Mouse (Mus musculus): ENCODE data around the gene Naaa. TPM values are rescaled to one million over a fixed set of nuclear protein-coding genes. Genes with fewer than 3 reads are reported as not detected.

The Naaa gene
- 2.9 and 4.1 TPM in 2 replicates for polyA plus RNA-seq (2014; fragmentation: Nextera tagmentation; extraction: Ambion mirVana)

GRCm38 (mm10) chr5:92277437-92278394 is at the start of gene Naaa:
Gene Naaa, minus strand, starts transcription at chr5:92278170.
- Histone ChIP-seq H3K9ac (replicated peaks; ENCODE audit: low read length) (peak within 1 kb of the TSS; percentile 49), H3K4me1 (ENCODE audit: control insufficient read depth, insufficient read depth, low read length) (no peaks in the 10 kb centered on the region), H3K9me3 (replicated peaks; ENCODE audit: control insufficient read depth, low read length) (no peaks in the 10 kb centered on the region), H3K4me3 (ENCODE audit: low read depth, low read length) (peak within 1 kb of the TSS; percentile 70), H3K27ac (replicated peaks; ENCODE audit: low read depth, low read length) (no peak within 1 kb of the TSS), H3K36me3 (replicated peaks; ENCODE audit: control insufficient read depth, insufficient read depth, low read depth, low read length) (no peaks in the 10 kb centered on the region), H3K4me2 (ENCODE audit: low read depth, low read length) (peak within 1 kb of the TSS; percentile 84), H3K27me3 (ENCODE audit: control insufficient read depth, insufficient read depth, low read length) (no peaks in the 10 kb centered on the region)
- 3% methylated on average over 51 of the region's 54 CpGs for WGBS
- ATAC-seq (replicated peaks; ENCODE audit: insufficient number of reproducible peaks, low FRiP score, low TSS enrichment, low read depth): peak; percentile 90
- DNase-seq (ENCODE audit: low spot score): peak; percentile 75

- Histone ChIP-seq H3K4me2 (ENCODE audit: low read depth, low read length) (no peak overlapping the region), H3K27me3 (ENCODE audit: control insufficient read depth, insufficient read depth, low read length) (no peaks in the 10 kb centered on the region), H3K4me3 (ENCODE audit: low read depth, low read length) (no peak overlapping the region), H3K9me3 (replicated peaks; ENCODE audit: control insufficient read depth, low read length) (no peaks in the 10 kb centered on the region), H3K36me3 (replicated peaks; ENCODE audit: control insufficient read depth, insufficient read depth, low read depth, low read length) (no peaks in the 10 kb centered on the region), H3K4me1 (ENCODE audit: control insufficient read depth, insufficient read depth, low read length) (no peaks in the 10 kb centered on the region), H3K27ac (replicated peaks; ENCODE audit: low read depth, low read length) (no peak overlapping the region), H3K9ac (replicated peaks; ENCODE audit: low read length) (no peak overlapping the region)
- ATAC-seq (replicated peaks; ENCODE audit: insufficient number of reproducible peaks, low FRiP score, low TSS enrichment, low read depth) (no peak), DNase-seq (ENCODE audit: low spot score) (no peak)
- 83% methylated on average over 6 of the region's 6 CpGs for WGBS
Observed at GRCm38 (mm10) chr5:92327367-92327766, 49.4 kb upstream of the Naaa start.

GRCm38 (mm10) chr5:92323264-92323663 is 45.3 kb upstream of the Naaa start:
- Histone ChIP-seq H3K27ac (replicated peaks; ENCODE audit: low read depth, low read length) (no peak overlapping the region), H3K9me3 (replicated peaks; ENCODE audit: control insufficient read depth, low read length) (no peaks in the 10 kb centered on the region)

DNA sequence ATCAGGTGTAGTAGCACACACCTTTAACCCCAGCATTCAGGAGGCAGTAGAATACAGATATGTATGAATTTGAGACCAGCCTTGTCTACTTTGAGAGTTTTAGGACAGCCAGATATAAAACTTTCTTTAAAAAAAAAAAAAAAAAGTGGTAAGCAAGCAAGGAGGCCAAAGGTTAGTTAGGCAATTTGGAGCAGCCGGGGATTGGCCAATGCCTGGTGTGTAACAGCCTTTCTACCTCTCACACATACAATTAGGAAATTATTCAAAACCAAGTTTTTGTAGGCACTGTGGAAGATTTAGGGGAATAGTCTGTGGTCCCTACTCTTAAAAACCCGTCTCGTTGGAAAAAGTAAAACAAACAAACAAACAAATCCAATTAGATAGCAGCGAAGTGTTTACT is 44.6 kb upstream of the Naaa start:
- H3K27me3 ChIP-seq (ENCODE audit: control insufficient read depth, insufficient read depth, low read length): no peaks in the 10 kb centered on the region
- no peak overlapping the region for H3K27ac ChIP-seq (replicated peaks; ENCODE audit: low read depth, low read length)
- no peaks in the 10 kb centered on the region for H3K36me3 ChIP-seq (replicated peaks; ENCODE audit: control insufficient read depth, insufficient read depth, low read depth, low read length)
- no peaks in the 10 kb centered on the region for H3K4me1 ChIP-seq (ENCODE audit: control insufficient read depth, insufficient read depth, low read length)
- no peak overlapping the region for H3K9ac ChIP-seq (replicated peaks; ENCODE audit: low read length)
- no peaks in the 10 kb centered on the region for H3K9me3 ChIP-seq (replicated peaks; ENCODE audit: control insufficient read depth, low read length)
- H3K4me2 ChIP-seq (ENCODE audit: low read depth, low read length): no peak overlapping the region
- no peak overlapping the region for H3K4me3 ChIP-seq (ENCODE audit: low read depth, low read length)
- no peak for ATAC-seq (replicated peaks; ENCODE audit: insufficient number of reproducible peaks, low FRiP score, low TSS enrichment, low read depth)
- no peak for DNase-seq (ENCODE audit: low spot score)
- 86% methylated on average over 4 of the region's 4 CpGs for WGBS

More at GRCm38 (mm10) chr5:92323264-92323663, 45.3 kb upstream of the Naaa start:
- Histone ChIP-seq H3K4me3 (ENCODE audit: low read depth, low read length) (no peak overlapping the region), H3K27me3 (ENCODE audit: control insufficient read depth, insufficient read depth, low read length) (no peaks in the 10 kb centered on the region), H3K4me2 (ENCODE audit: low read depth, low read length) (no peak overlapping the region), H3K4me1 (ENCODE audit: control insufficient read depth, insufficient read depth, low read length) (no peaks in the 10 kb centered on the region), H3K36me3 (replicated peaks; ENCODE audit: control insufficient read depth, insufficient read depth, low read depth, low read length) (no peaks in the 10 kb centered on the region), H3K9ac (replicated peaks; ENCODE audit: low read length) (no peak overlapping the region)
- WGBS: 83% methylated on average over 5 of the region's 5 CpGs
- no peak for ATAC-seq (replicated peaks; ENCODE audit: insufficient number of reproducible peaks, low FRiP score, low TSS enrichment, low read depth)
- no peak for DNase-seq (ENCODE audit: low spot score)

- 80% methylated on average over 8 of the region's 8 CpGs for WGBS
- Histone ChIP-seq H3K36me3 (replicated peaks; ENCODE audit: control insufficient read depth, insufficient read depth, low read depth, low read length) (no peaks in the 10 kb centered on the region), H3K9me3 (replicated peaks; ENCODE audit: control insufficient read depth, low read length) (no peaks in the 10 kb centered on the region), H3K9ac (replicated peaks; ENCODE audit: low read length) (no peak overlapping the region), H3K4me2 (ENCODE audit: low read depth, low read length) (no peak overlapping the region), H3K4me3 (ENCODE audit: low read depth, low read length) (no peak overlapping the region), H3K27me3 (ENCODE audit: control insufficient read depth, insufficient read depth, low read length) (no peaks in the 10 kb centered on the region), H3K4me1 (ENCODE audit: control insufficient read depth, insufficient read depth, low read length) (no peaks in the 10 kb centered on the region), H3K27ac (replicated peaks; ENCODE audit: low read depth, low read length) (no peak overlapping the region)
- DNase-seq (ENCODE audit: low spot score): no peak
- no peak for ATAC-seq (replicated peaks; ENCODE audit: insufficient number of reproducible peaks, low FRiP score, low TSS enrichment, low read depth)
Observed at GRCm38 (mm10) chr5:92321631-92322400, 43.8 kb upstream of the Naaa start.

DNA sequence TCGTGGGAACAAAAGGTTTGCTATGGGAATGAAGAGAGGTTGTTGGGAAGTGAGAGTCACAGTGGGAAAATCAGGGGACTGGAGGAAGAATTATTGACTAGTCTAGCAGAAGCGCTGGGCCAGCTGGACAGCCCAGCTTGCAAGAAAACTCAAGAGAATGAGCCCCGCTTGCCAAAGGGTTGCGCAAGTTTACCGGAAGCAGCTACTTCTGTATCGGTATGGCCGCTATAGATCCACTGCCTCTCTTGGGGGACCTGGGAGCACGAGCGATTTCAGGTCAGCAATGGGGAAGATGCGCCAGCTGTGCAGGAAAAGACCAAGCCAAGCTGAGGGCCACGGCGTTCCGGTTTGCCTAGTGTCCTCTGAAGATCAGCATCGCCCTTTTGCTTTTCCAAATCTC is 40.6 kb upstream of the Naaa start:
- ATAC-seq (replicated peaks; ENCODE audit: insufficient number of reproducible peaks, low FRiP score, low TSS enrichment, low read depth) (no peak), DNase-seq (ENCODE audit: low spot score) (no peak)
- Histone ChIP-seq H3K9ac (replicated peaks; ENCODE audit: low read length) (no peak overlapping the region), H3K4me3 (ENCODE audit: low read depth, low read length) (no peak overlapping the region), H3K36me3 (replicated peaks; ENCODE audit: control insufficient read depth, insufficient read depth, low read depth, low read length) (no peaks in the 10 kb centered on the region), H3K4me1 (ENCODE audit: control insufficient read depth, insufficient read depth, low read length) (no peaks in the 10 kb centered on the region), H3K27me3 (ENCODE audit: control insufficient read depth, insufficient read depth, low read length) (no peaks in the 10 kb centered on the region), H3K9me3 (replicated peaks; ENCODE audit: control insufficient read depth, low read length) (no peaks in the 10 kb centered on the region), H3K27ac (replicated peaks; ENCODE audit: low read depth, low read length) (no peak overlapping the region), H3K4me2 (ENCODE audit: low read depth, low read length) (no peak overlapping the region)
- WGBS: 92% methylated on average over 14 of the region's 14 CpGs

GRCm38 (mm10) chr5:92318119-92318518 is 40.1 kb upstream of the Naaa start:
- 82% methylated on average over 7 of the region's 7 CpGs for WGBS
- ATAC-seq (replicated peaks; ENCODE audit: insufficient number of reproducible peaks, low FRiP score, low TSS enrichment, low read depth): no peak

DNA sequence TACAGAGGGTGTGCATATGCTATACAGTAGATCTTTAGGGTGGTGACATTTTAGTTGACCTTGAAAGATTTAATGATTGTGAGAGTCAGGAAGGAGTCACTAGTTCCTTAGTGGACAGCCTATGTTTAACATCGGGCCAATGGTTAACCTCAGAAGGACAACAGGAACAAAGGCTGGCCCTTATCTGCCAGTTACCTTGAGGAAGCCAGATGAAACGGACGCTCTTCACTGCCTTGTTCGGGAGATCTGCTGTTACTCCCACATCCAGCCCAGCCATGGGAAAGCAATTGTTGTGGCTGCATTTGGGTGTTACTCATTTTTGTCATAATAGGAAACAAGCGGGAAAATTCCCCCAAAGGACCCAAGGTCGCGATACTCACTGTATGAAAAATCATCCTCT is 35.8 kb upstream of the Naaa start:
- H3K9me3 ChIP-seq (replicated peaks; ENCODE audit: control insufficient read depth, low read length): no peaks in the 10 kb centered on the region
- no peak for ATAC-seq (replicated peaks; ENCODE audit: insufficient number of reproducible peaks, low FRiP score, low TSS enrichment, low read depth)
- no peaks in the 10 kb centered on the region for H3K36me3 ChIP-seq (replicated peaks; ENCODE audit: control insufficient read depth, insufficient read depth, low read depth, low read length)
- H3K9ac ChIP-seq (replicated peaks; ENCODE audit: low read length): no peak overlapping the region
- 68% methylated on average over 7 of the region's 7 CpGs for WGBS
- H3K4me3 ChIP-seq (ENCODE audit: low read depth, low read length): no peak overlapping the region
- no peaks in the 10 kb centered on the region for H3K27me3 ChIP-seq (ENCODE audit: control insufficient read depth, insufficient read depth, low read length)
- no peak overlapping the region for H3K27ac ChIP-seq (replicated peaks; ENCODE audit: low read depth, low read length)
- no peaks in the 10 kb centered on the region for H3K4me1 ChIP-seq (ENCODE audit: control insufficient read depth, insufficient read depth, low read length)
- no peak overlapping the region for H3K4me2 ChIP-seq (ENCODE audit: low read depth, low read length)
- no peak for DNase-seq (ENCODE audit: low spot score)

More at GRCm38 (mm10) chr5:92318119-92318518, 40.1 kb upstream of the Naaa start:
- Histone ChIP-seq H3K9me3 (replicated peaks; ENCODE audit: control insufficient read depth, low read length) (no peaks in the 10 kb centered on the region), H3K36me3 (replicated peaks; ENCODE audit: control insufficient read depth, insufficient read depth, low read depth, low read length) (no peaks in the 10 kb centered on the region), H3K4me2 (ENCODE audit: low read depth, low read length) (no peak overlapping the region), H3K4me1 (ENCODE audit: control insufficient read depth, insufficient read depth, low read length) (no peaks in the 10 kb centered on the region), H3K4me3 (ENCODE audit: low read depth, low read length) (no peak overlapping the region), H3K27me3 (ENCODE audit: control insufficient read depth, insufficient read depth, low read length) (no peaks in the 10 kb centered on the region), H3K9ac (replicated peaks; ENCODE audit: low read length) (no peak overlapping the region), H3K27ac (replicated peaks; ENCODE audit: low read depth, low read length) (no peak overlapping the region)
- no peak for DNase-seq (ENCODE audit: low spot score)
